Comparison of ENCODE assay signal across 8 mouse cellular contexts in the genomic region with DNA sequence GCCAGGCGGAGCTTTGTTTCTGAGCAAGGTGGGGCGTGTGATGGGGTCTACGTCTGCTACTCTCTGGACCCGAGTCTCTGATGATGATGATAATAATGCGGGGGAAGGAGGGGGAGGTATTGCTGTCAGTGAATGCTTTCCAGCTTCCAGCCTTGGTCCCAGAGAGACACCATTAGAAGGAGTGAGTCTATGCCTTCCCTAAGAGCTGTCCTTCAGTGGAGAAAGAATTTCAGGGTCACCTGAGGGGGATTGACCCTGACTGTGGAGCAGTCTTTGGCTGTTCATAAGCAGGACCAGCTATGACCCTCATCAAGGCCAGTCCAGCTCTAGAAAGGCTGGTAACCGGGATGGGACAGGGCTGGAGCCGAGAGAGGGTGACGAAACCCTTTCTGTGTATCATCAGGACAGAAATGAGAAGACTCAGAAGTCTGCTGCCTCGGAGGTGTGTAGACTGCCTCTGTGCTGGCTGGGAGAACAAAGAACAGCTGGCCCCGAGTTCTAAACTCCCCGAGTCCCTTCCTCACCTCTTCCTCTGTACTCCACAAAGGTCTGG. TPM values are rescaled to one million over a fixed set of nuclear protein-coding genes. Genes with fewer than 3 reads are reported as not detected.
DNase-seq lines count a peak whose midpoint lies in the region; ATAC-seq and TF ChIP-seq lines count a peak whose summit lies in the region.

No protein-coding gene starts in this region.

- no peak for TF ChIP-seq POLR2A in spleen, adult 2 months (IDR thresholded peaks at IDR 0.05; ENCODE audit: low read depth, low read length)

- ATAC-seq in erythroblast, adult 5-6 weeks (replicated peaks; ENCODE audit: low FRiP score, poor library complexity, severe bottlenecking): no peak
- no peak for ATAC-seq in liver, embryonic 12.5 days
- no peak for ATAC-seq in megakaryocyte-erythroid progenitor cell, adult 5-6 weeks (replicated peaks; ENCODE audit: low FRiP score, low TSS enrichment, poor library complexity, severe bottlenecking)

- peaks cover 2% of the 10 kb centered on the region; the same call in 1 of the 2 replicates for H3K4me1 ChIP-seq in erythroblast, embryonic 14.5 days (ENCODE audit: control insufficient read depth)
- H3K4me1 ChIP-seq in spleen, adult 2 months (ENCODE audit: control insufficient read depth, insufficient read depth, insufficient read length): peaks cover 6% of the 10 kb centered on the region
- 0 out of 2 replicates have a peak, but pooled peaks cover 17% of the 10 kb centered on the region for H3K4me1 ChIP-seq in liver, embryonic 12.5 days

- H3K4me2 ChIP-seq in liver, embryonic 12.5 days: peak overlapping the region; percentile 71

- 0 out of 2 replicates have a peak overlapping the region, but pooled peaks have one; percentile 37 for H3K27ac ChIP-seq in spleen, adult 2 months (ENCODE audit: insufficient read depth, low read length)
- H3K27ac ChIP-seq in liver, embryonic 12.5 days: no peak overlapping the region

- peak overlapping the region; percentile 57 for H3K4me3 ChIP-seq in erythroblast, embryonic 14.5 days (replicated peaks)
- peak overlapping the region; percentile 69; the same call in 1 of the 2 replicates for H3K4me3 ChIP-seq in spleen, adult 2 months (ENCODE audit: extremely low read depth, insufficient read depth, insufficient read length)
- peak overlapping the region; percentile 52 for H3K4me3 ChIP-seq in liver, embryonic 12.5 days

- H3K9me3 ChIP-seq in erythroblast, embryonic 14.5 days (ENCODE audit: control insufficient read depth, low read length): no peaks in the 10 kb centered on the region
- no peaks in the 10 kb centered on the region for H3K9me3 ChIP-seq in liver, embryonic 12.5 days (replicated peaks)

- no peaks in the 10 kb centered on the region for H3K36me3 ChIP-seq in erythroblast, embryonic 14.5 days (ENCODE audit: control insufficient read depth)
- no peaks in the 10 kb centered on the region for H3K36me3 ChIP-seq in spleen, adult 2 months (ENCODE audit: control insufficient read depth, insufficient read depth, low read length)
- no peaks in the 10 kb centered on the region for H3K36me3 ChIP-seq in liver, embryonic 12.5 days

- WGBS in spleen, adult 2 months: 55% methylated on average over 11 of the region's 11 CpGs
- WGBS in liver, embryonic 12.5 days (ENCODE audit: insufficient replicate concordance): 40% methylated on average over 11 of the region's 11 CpGs

- H3K27me3 ChIP-seq in erythroblast, embryonic 14.5 days (ENCODE audit: control insufficient read depth): peaks cover 28% of the 10 kb centered on the region
- H3K27me3 ChIP-seq in spleen, adult 2 months (ENCODE audit: control insufficient read depth, insufficient read depth, low read length): peaks cover 4% of the 10 kb centered on the region
- peaks cover 40% of the 10 kb centered on the region for H3K27me3 ChIP-seq in liver, embryonic 12.5 days (replicated peaks)

- DNase-seq in spleen, adult 2 months (ENCODE audit: low read depth in 1 of 2, low spot score in 2 of 2): no peak
- no peak for DNase-seq in spleen, postnatal 10 days (ENCODE audit: low spot score in 2 of 2)
- no peak for DNase-seq in spleen, adult 18-20 months
- no peak for DNase-seq in B cell, adult 2 months

- H3K9ac ChIP-seq in liver, embryonic 12.5 days: no peak overlapping the region

- TF ChIP-seq CTCF in spleen, adult 2 months (IDR thresholded peaks at IDR 0.05; ENCODE audit: extremely low read depth, insufficient read depth, insufficient read length, insufficient replicate concordance): no peak

RNA-seq across cellular contexts. Expression of gene Ablim1, which starts 0.4 kb away (rescaled TPM):
- 0.01 and 0.02 TPM in 2 replicates for polyA plus RNA-seq in erythroblast, embryonic 14.5 days (2012)
- total RNA-seq in erythroblast, adult 5-6 weeks (2015; ENCODE audit: low replicate concordance): 0.42 and 1.5 TPM in 2 replicates
- 0.84 and 1.0 TPM in 2 replicates for total RNA-seq in erythroblast, adult 5-6 weeks (2017; ENCODE audit: low replicate concordance)
- 53.8 and 62.0 TPM in 2 replicates for polyA plus RNA-seq in spleen, adult 2 months (2012; rRNA removed)
- polyA plus RNA-seq in liver, embryonic 12.5 days (2016; fragmentation: Nextera tagmentation; extraction: Ambion mirVana): 6.1 and 7.8 TPM in 2 replicates
- total RNA-seq in megakaryocyte-erythroid progenitor cell, adult 5-6 weeks (2014; fragmentation: Nextera tagmentation): 9.2 and 10.9 TPM in 2 replicates
- 1.5 and 6.3 TPM in 2 replicates for total RNA-seq in megakaryocyte-erythroid progenitor cell, adult 5-6 weeks (2017)

RNA-seq across cellular contexts. Expression of gene Fam160b1, which starts 45.4 kb away (rescaled TPM):
- 0.17 and 0.19 TPM in 2 replicates for polyA plus RNA-seq in erythroblast, embryonic 14.5 days (2012)
- total RNA-seq in erythroblast, adult 5-6 weeks (2015; ENCODE audit: low replicate concordance): 6.1 and 11.5 TPM in 2 replicates
- 5.7 and 8.6 TPM in 2 replicates for total RNA-seq in erythroblast, adult 5-6 weeks (2017; ENCODE audit: low replicate concordance)
- polyA plus RNA-seq in spleen, adult 2 months (2012; rRNA removed): 7.9 and 8.8 TPM in 2 replicates
- 9.2 and 9.5 TPM in 2 replicates for polyA plus RNA-seq in liver, embryonic 12.5 days (2016; fragmentation: Nextera tagmentation; extraction: Ambion mirVana)
- total RNA-seq in megakaryocyte-erythroid progenitor cell, adult 5-6 weeks (2014; fragmentation: Nextera tagmentation): 20.3 and 23.7 TPM in 2 replicates
- 9.7 and 14.6 TPM in 2 replicates for total RNA-seq in megakaryocyte-erythroid progenitor cell, adult 5-6 weeks (2017)
